Mouse (Mus musculus) embryonic facial prominence, embryonic 10.5 days (tissue): ENCODE measurements around the gene Elovl5. TPM values are rescaled to one million over a fixed set of nuclear protein-coding genes. Genes with fewer than 3 reads are reported as not detected.

Experiments
- DNase-seq: peaks from one replicate; pipeline ENCODE4 v3.0.0-alpha.2; 2017; ENCODE audit warnings: low spot score
- H3K27ac ChIP-seq: fragments of 300-500 bp; sonication (generic); replicated peaks from 2 replicates; pipeline ENCODE4 v1.5.1; 2016; ENCODE audit warnings: mild to moderate bottlenecking
- H3K27me3 ChIP-seq: fragments of 300-500 bp; sonication (generic); replicated peaks from 2 replicates; pipeline ENCODE4 v1.6.1; 2016; ENCODE audit warnings: low read depth, mild to moderate bottlenecking; ENCODE audit not compliant: poor library complexity, severe bottlenecking
- H3K36me3 ChIP-seq: fragments of 300-500 bp; sonication (generic); replicated peaks from 2 replicates; pipeline ENCODE4 v1.6.1; 2016; ENCODE audit warnings: mild to moderate bottlenecking, moderate library complexity
- H3K4me1 ChIP-seq: fragments of 300-500 bp; sonication (generic); 2 replicates; pipeline ENCODE4 v1.6.1; 2016
- H3K4me3 ChIP-seq: fragments of 300-500 bp; sonication (generic); 2 replicates; pipeline ENCODE4 v1.5.1; 2016; ENCODE audit warnings: mild to moderate bottlenecking, moderate library complexity
- H3K9me3 ChIP-seq: fragments of 300-500 bp; sonication (generic); 2 replicates; pipeline ENCODE4 v1.6.1; 2016; ENCODE audit warnings: mild to moderate bottlenecking
- WGBS: fragments of 180-500 bp; shearing (Covaris S2); methylation state at CpG from one replicate; pipeline ENCODE4 v1.1.7; 2016; 5-methylcytosine and 5-hydroxymethylcytosine counted together
- polyA plus RNA-seq: library from polyadenylated mRNA; unstranded; fragments of >200 nt; fragmentation: Nextera tagmentation; extraction: Ambion mirVana; gene quantifications from 2 replicates; pipeline ENCODE4 v1.2.1, GENCODE M21; 2016

Gene Elovl5
- polyA plus RNA-seq = 90.4 and 96.1 TPM in 2 replicates

DNA sequence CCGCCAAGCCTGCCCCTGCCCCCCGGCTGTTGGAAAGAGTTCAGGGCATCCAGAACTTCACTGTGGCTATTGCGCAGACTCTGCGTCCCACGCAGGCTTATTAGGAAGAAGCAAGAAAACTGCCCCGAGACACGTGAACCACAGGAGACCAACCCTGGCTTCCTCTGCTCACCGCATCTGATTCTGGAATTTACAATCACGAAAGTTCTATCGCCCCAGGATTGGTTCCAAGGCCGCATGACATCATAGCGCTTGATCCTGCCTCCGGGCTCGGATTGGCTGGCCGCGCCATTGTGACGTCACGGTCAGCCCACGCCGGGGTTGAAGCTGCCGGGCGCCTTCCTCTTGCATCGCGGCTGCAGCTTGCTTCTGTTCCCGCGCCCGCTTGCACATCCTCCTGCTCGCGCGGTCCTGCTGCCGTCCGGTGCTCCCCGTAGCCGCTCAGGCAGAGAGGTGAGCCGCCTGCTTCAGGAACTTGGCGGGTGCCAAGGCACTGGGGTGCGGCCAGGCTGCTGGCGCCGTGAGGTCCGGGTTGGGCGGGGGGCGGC, at the start of gene Elovl5:
Elovl5 (plus strand) TSS at position 291 of the 548 bp plus-strand sequence.
- Histone ChIP-seq H3K36me3 (peaks cover 8% of the 10 kb centered on the region), H3K27ac (peak within 1 kb of the TSS; percentile 95), H3K27me3 (no peaks in the 10 kb centered on the region), H3K4me1 (peaks cover 43% of the 10 kb centered on the region), H3K9me3 (no peaks in the 10 kb centered on the region), H3K4me3 (peak within 1 kb of the TSS; percentile 98)
- peak; percentile 98 for DNase-seq
- under 1% methylated on average over 42 of the region's 42 CpGs for whole genome bisulfite sequencing

GRCm38 (mm10) chr9:77891501-77891900, 25.7 kb upstream of the Elovl5 start:
- DNase-seq = no peak
- H3K27me3 ChIP-seq = no peaks in the 10 kb centered on the region
- H3K4me1 ChIP-seq = no peaks in the 10 kb centered on the region
- H3K27ac ChIP-seq = no peak overlapping the region
- no peaks in the 10 kb centered on the region for H3K36me3 ChIP-seq
- no peaks in the 10 kb centered on the region for H3K9me3 ChIP-seq
- H3K4me3 ChIP-seq = no peak overlapping the region
- WGBS = 75% methylated on average over 4 of the region's 4 CpGs

GRCm38 (mm10) chr9:77898551-77898950, 18.6 kb upstream of the Elovl5 start:
- Histone ChIP-seq H3K27ac (no peak overlapping the region), H3K4me3 (no peak overlapping the region), H3K36me3 (no peaks in the 10 kb centered on the region), H3K9me3 (no peaks in the 10 kb centered on the region), H3K27me3 (no peaks in the 10 kb centered on the region), H3K4me1 (no peaks in the 10 kb centered on the region)
- WGBS = 72% methylated on average over 7 of the region's 7 CpGs
- no peak for DNase-seq

GRCm38 (mm10) chr9:77904133-77904532, 13.0 kb upstream of the Elovl5 start:
- Histone ChIP-seq H3K9me3 (no peaks in the 10 kb centered on the region), H3K4me3 (no peak overlapping the region), H3K36me3 (no peaks in the 10 kb centered on the region), H3K27ac (no peak overlapping the region), H3K27me3 (no peaks in the 10 kb centered on the region), H3K4me1 (peaks cover 1% of the 10 kb centered on the region; the same call in 1 of the 2 replicates)
- DNase-seq = no peak
- 91% methylated on average over 2 of the region's 2 CpGs for WGBS

GRCm38 (mm10) chr9:77909572-77910269, 7.4 kb upstream of the Elovl5 start:
- Histone ChIP-seq H3K4me3 (peak overlapping the region; percentile 77), H3K27ac (peak overlapping the region; percentile 97), H3K4me1 (peaks cover 31% of the 10 kb centered on the region), H3K36me3 (no peaks in the 10 kb centered on the region), H3K27me3 (no peaks in the 10 kb centered on the region), H3K9me3 (no peaks in the 10 kb centered on the region)
- DNase-seq = peak; percentile 27
- 11% methylated on average over 10 of the region's 10 CpGs for WGBS

GRCm38 (mm10) chr9:77910270-77911240, 6.6 kb upstream of the Elovl5 start:
- H3K27ac ChIP-seq = peak overlapping the region; percentile 97
- no peaks in the 10 kb centered on the region for H3K27me3 ChIP-seq
- peaks cover 31% of the 10 kb centered on the region for H3K4me1 ChIP-seq
- no peaks in the 10 kb centered on the region for H3K9me3 ChIP-seq
- H3K4me3 ChIP-seq = peak overlapping the region; percentile 77
- peak; percentile 96 for DNase-seq
- WGBS = under 1% methylated on average over 68 of the region's 68 CpGs
- H3K36me3 ChIP-seq = no peaks in the 10 kb centered on the region

- no peaks in the 10 kb centered on the region for H3K9me3 ChIP-seq
- peak overlapping the region; percentile 77 for H3K4me3 ChIP-seq
- WGBS = 56% methylated on average over 7 of the region's 7 CpGs
- no peaks in the 10 kb centered on the region for H3K27me3 ChIP-seq
- peak overlapping the region; percentile 97 for H3K27ac ChIP-seq
- H3K36me3 ChIP-seq = no peaks in the 10 kb centered on the region
- DNase-seq = no peak
- peaks cover 31% of the 10 kb centered on the region for H3K4me1 ChIP-seq
Observed at GRCm38 (mm10) chr9:77911508-77912229, 5.5 kb upstream of the Elovl5 start.

- Histone ChIP-seq H3K36me3 (no peaks in the 10 kb centered on the region), H3K4me1 (peaks cover 31% of the 10 kb centered on the region), H3K4me3 (peak overlapping the region; percentile 77; the same call in 1 of the 2 replicates), H3K27me3 (no peaks in the 10 kb centered on the region), H3K9me3 (no peaks in the 10 kb centered on the region), H3K27ac (0 out of 2 replicates have a peak overlapping the region, but pooled peaks have one; percentile 97)
- DNase-seq = no peak
- 85% methylated on average over 6 of the region's 6 CpGs for WGBS
Observed at GRCm38 (mm10) chr9:77912246-77912645, 4.9 kb upstream of the Elovl5 start.

- Histone ChIP-seq H3K27me3 (no peaks in the 10 kb centered on the region), H3K4me3 (no peak overlapping the region), H3K36me3 (peaks cover 4% of the 10 kb centered on the region), H3K27ac (no peak overlapping the region), H3K4me1 (peaks cover 42% of the 10 kb centered on the region), H3K9me3 (no peaks in the 10 kb centered on the region)
- 76% methylated on average over 4 of the region's 4 CpGs for WGBS
- DNase-seq = no peak
Observed at GRCm38 (mm10) chr9:77914616-77915015, 2.5 kb upstream of the Elovl5 start.

DNA sequence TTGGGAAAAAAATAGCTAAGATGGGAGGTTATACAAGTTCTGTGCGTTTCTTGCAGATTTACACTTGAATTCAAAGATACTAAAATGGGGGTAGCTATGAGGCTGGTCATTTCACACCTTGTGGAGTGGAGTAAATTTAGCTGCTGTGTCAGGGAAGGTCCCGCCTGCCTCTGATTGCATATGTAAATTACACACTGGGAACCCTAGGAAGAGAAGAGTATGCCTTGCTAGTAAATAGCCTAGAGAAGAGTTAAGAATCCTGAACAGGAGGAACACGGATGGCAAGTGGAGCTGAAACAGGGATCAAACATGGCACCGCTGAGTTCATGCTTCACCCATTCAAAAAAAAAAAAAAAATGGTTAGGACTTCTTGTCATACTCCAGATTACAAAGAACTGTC, 1.4 kb upstream of the Elovl5 start:
- peaks cover 44% of the 10 kb centered on the region for H3K4me1 ChIP-seq
- WGBS = 54% methylated on average over 4 of the region's 4 CpGs

GRCm38 (mm10) chr9:77917622-77918131, 513 bp downstream of the Elovl5 start:
- H3K4me3 ChIP-seq = peak overlapping the region; percentile 98
- DNase-seq = no peak
- 1% methylated on average over 45 of the region's 45 CpGs for WGBS

More for the DNA sequence above, 1.4 kb upstream of the Elovl5 start:
- H3K27me3 ChIP-seq = no peaks in the 10 kb centered on the region
- H3K36me3 ChIP-seq = peaks cover 5% of the 10 kb centered on the region
- no peaks in the 10 kb centered on the region for H3K9me3 ChIP-seq
- DNase-seq = no peak
- H3K4me3 ChIP-seq = no peak overlapping the region
- no peak overlapping the region for H3K27ac ChIP-seq

More at GRCm38 (mm10) chr9:77917622-77918131, 513 bp downstream of the Elovl5 start:
- Histone ChIP-seq H3K36me3 (peaks cover 10% of the 10 kb centered on the region), H3K9me3 (no peaks in the 10 kb centered on the region), H3K27me3 (no peaks in the 10 kb centered on the region), H3K27ac (peak overlapping the region; percentile 95), H3K4me1 (peaks cover 43% of the 10 kb centered on the region)
